Mouse (Mus musculus) cortical plate, adult 2 months (tissue): Measurements from ENCODE around the gene Gnb4.

ENCODE experiments used
- CTCF ChIP-seq: fragments of 200-500 bp; IDR thresholded peaks from 2 replicates; pipeline ENCODE4 v1.5.1; 2011; ENCODE audit warnings: mild to moderate bottlenecking, control low read depth, low read length; ENCODE audit not compliant: insufficient read depth; ENCODE audit errors: extremely low read depth
- POLR2A ChIP-seq: fragments of 200-500 bp; IDR thresholded peaks from 2 replicates; pipeline ENCODE4 v1.6.1; 2011; ENCODE audit warnings: mild to moderate bottlenecking, low read length, control low read depth; ENCODE audit not compliant: insufficient read depth; ENCODE audit errors: extremely low read depth

DNA sequence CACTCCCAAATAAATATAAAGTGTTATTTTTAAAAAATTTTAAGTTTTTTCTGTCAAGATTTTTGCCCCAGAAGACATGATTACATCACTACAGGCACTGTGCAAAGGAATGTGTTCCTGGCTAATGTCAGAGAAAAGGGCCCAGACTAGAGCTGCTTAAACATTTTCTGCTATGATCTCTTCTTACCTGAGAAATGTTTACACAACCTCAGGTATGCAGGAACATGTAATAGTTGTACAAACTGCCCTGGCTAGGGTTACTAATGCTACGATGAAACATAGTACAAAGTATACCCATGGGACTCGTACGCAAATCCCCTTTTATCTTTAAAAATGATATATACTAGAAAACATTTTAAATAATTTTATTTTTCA is 45.2 kb upstream of the Gnb4 start:
- no peak for TF ChIP-seq POLR2A
- no peak for TF ChIP-seq CTCF
